Mouse (Mus musculus) megakaryocyte, embryonic 14.5 days (primary cell): ENCODE measurements around the gene Taf3. TPM values are rescaled to one million over a fixed set of nuclear protein-coding genes. Genes with fewer than 3 reads are reported as not detected.
A peak's percentile ranks its signal among the peaks of the same experiment; 100 is the strongest.

Experiments
- H3K27me3 ChIP-seq: replicated peaks from 2 replicates; pipeline ENCODE3; 2012; ENCODE audit warnings: inconsistent platforms
- H3K36me3 ChIP-seq: replicated peaks from 2 replicates; pipeline ENCODE3; 2012; ENCODE audit warnings: low read length, inconsistent platforms, mixed read lengths
- H3K4me1 ChIP-seq: 2 replicates; pipeline ENCODE4 v1.6.1; 2012; ENCODE audit warnings: inconsistent platforms
- H3K4me3 ChIP-seq: replicated peaks from 2 replicates; pipeline ENCODE3; 2012; ENCODE audit warnings: moderate library complexity, mild to moderate bottlenecking, inconsistent platforms
- H3K9me3 ChIP-seq: 2 replicates; pipeline ENCODE4 v1.6.1; 2012; ENCODE audit warnings: inconsistent platforms
- FLI1 ChIP-seq: IDR thresholded peaks from 2 replicates; pipeline ENCODE4 v1.6.1; 2012; ENCODE audit warnings: low read length, inconsistent platforms, mixed read lengths
- GATA1 ChIP-seq: IDR thresholded peaks from 3 replicates; pipeline ENCODE4 v1.6.1; 2012; ENCODE audit warnings: mixed read lengths, low read length, inconsistent platforms, borderline replicate concordance
- polyA plus RNA-seq: library from polyadenylated mRNA; stranded (reverse); fragments of >175 nt; gene quantifications from 2 replicates; pipeline ENCODE4 v1.2.3, GENCODE M21; 2012; ENCODE audit warnings: low replicate concordance; ENCODE audit not compliant: insufficient read depth

The Taf3 gene
- polyA plus RNA-seq, result 17.0 and 19.0 TPM in 2 replicates

- TF ChIP-seq GATA1 (no peak), FLI1 (no peak)
- H3K36me3 ChIP-seq, result peaks cover 3% of the 10 kb centered on the region
- H3K9me3 ChIP-seq, result no peaks in the 10 kb centered on the region
- H3K4me3 ChIP-seq, result peak within 1 kb of the TSS; percentile 99
- H3K4me1 ChIP-seq, result peaks cover 23% of the 10 kb centered on the region
- no peaks in the 10 kb centered on the region for H3K27me3 ChIP-seq
Measured at GRCm38 (mm10) chr2:10048461-10048860, at the start of gene Taf3. Taf3 (minus strand) TSS chr2:10048596.

- TF ChIP-seq FLI1 (no peak), GATA1 (no peak)
- Histone ChIP-seq H3K36me3 (peaks cover 51% of the 10 kb centered on the region), H3K9me3 (no peaks in the 10 kb centered on the region), H3K4me1 (peaks cover 10% of the 10 kb centered on the region), H3K4me3 (no peak overlapping the region), H3K27me3 (no peaks in the 10 kb centered on the region)
Measured at GRCm38 (mm10) chr2:10094327-10095100, 46.1 kb upstream of the Taf3 start.

DNA sequence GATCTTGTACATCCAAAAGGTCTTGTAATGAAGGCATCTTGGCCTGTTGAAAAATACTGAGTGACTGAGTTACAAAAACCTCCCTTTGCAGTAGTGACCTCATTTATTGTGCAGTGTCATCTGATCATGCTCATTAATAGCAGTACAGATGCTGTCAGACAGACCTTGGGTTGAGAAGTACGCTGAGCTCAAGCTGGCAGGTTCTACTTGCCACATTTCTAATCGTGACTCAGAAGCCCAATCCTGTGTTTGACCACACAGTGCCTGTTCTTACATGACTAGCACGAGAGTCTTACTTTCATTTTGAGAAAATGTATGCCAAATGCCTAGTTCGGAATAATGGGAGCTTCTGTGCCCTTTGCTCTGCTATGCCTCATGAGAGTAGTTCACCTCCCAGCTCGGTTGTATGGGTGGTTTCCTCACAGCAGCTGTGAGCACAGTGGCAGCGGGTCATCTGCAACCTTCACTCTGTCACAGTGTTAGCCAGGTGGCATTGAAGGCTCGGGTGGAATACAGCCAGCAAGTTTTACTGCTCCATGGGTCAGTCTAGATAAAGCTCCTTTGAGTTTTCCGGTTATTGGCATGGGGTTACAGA, 39.0 kb upstream of the Taf3 start:
- Histone ChIP-seq H3K27me3 (no peaks in the 10 kb centered on the region), H3K4me3 (peak overlapping the region; percentile 38), H3K9me3 (no peaks in the 10 kb centered on the region), H3K4me1 (peaks cover 54% of the 10 kb centered on the region), H3K36me3 (peaks cover 90% of the 10 kb centered on the region)
- TF ChIP-seq GATA1, result no peak
- no peak for TF ChIP-seq FLI1

DNA sequence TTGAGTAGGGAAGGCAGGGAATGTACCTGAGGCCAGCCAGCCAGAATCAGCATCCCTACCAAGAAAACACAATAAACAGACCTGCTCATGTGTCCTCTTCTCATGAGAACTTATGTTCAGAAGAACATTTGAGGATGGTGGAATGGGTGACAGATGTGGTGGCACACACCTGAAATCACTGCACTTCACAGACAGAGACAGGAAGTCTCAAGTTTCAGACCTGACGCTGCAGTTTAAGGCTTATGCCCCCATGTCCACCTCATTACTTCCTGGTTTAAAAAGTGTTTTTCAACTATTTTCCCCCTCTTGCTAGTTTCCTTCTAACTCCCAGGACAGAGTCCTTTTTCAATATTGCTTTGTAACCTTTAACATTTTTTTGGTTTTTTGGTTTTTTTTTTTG, 34.3 kb upstream of the Taf3 start:
- Histone ChIP-seq H3K36me3 (peaks cover 53% of the 10 kb centered on the region), H3K4me3 (no peak overlapping the region), H3K4me1 (peaks cover 69% of the 10 kb centered on the region), H3K9me3 (no peaks in the 10 kb centered on the region), H3K27me3 (no peaks in the 10 kb centered on the region)
- TF ChIP-seq FLI1 (no peak), GATA1 (no peak)

DNA sequence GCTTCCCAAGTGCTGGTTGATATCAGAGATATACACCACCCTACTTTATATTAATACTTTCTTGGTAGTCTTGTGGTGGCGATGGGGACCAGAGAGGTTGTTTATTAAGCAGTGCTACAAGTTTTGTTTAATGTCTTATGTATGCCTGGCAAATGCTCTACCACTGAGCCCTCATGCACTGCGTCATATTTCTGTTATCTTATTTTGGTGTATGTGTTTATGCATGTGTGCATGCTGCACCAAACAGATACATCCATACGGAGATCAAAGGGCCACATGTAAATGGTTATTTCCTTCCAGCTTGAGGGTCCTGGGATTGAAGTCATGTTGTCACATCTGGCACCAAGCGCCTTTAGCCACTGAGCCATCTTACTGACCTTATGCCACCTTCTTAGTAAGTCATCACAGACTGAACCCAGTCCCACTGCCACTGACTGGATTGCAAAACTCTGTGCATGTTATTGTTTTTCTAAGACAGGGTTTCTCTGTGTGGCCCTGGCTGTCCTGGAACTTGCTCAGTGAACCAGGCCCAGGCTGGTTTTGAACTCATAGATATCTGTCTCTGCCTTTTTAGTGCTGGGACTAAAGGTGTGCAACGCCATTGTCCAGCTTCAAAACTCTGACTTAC, 33.2 kb upstream of the Taf3 start:
- TF ChIP-seq GATA1, result no peak
- TF ChIP-seq FLI1, result no peak
- peaks cover 42% of the 10 kb centered on the region for H3K36me3 ChIP-seq
- no peaks in the 10 kb centered on the region for H3K9me3 ChIP-seq
- no peaks in the 10 kb centered on the region for H3K27me3 ChIP-seq
- H3K4me1 ChIP-seq, result peaks cover 67% of the 10 kb centered on the region
- peak overlapping the region; percentile 100 for H3K4me3 ChIP-seq

- Histone ChIP-seq H3K4me3 (peak within 1 kb of the TSS; percentile 100), H3K4me1 (peaks cover 69% of the 10 kb centered on the region), H3K36me3 (peaks cover 35% of the 10 kb centered on the region), H3K27me3 (no peaks in the 10 kb centered on the region), H3K9me3 (no peaks in the 10 kb centered on the region)
- TF ChIP-seq GATA1 (no peak), FLI1 (peak; percentile 78)
Measured at GRCm38 (mm10) chr2:10080310-10081010, 32.1 kb upstream of the Taf3 start, which contains the start of the genes Atp5c1 and Kin. Atp5c1 (minus strand) TSS chr2:10080510. Kin (plus strand) TSS chr2:10080593.

- H3K4me1 ChIP-seq, result peaks cover 69% of the 10 kb centered on the region
- TF ChIP-seq GATA1 (no peak), FLI1 (no peak)
- no peaks in the 10 kb centered on the region for H3K9me3 ChIP-seq
- H3K27me3 ChIP-seq, result no peaks in the 10 kb centered on the region
- H3K36me3 ChIP-seq, result peaks cover 35% of the 10 kb centered on the region
- peak overlapping the region; percentile 100 for H3K4me3 ChIP-seq
Measured at GRCm38 (mm10) chr2:10079745-10080309, 31.4 kb upstream of the Taf3 start.

DNA sequence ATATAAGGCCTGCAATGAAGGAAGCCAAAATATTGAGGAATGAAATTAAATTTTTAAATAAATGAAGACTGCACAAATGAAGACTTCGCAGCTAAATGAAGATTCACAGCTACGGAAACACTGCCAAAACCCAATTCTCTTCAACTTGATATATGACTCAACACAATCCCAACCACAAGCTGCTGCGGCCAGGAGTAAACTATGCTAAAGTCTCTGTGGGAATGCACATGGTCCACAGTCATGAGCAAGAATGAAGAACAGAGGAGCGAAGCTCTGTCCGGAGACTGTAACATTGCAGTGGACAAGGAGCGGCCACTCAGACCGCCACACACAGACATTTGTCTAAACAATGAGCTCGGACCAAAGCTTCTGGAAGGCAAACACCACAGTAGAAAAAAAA, 28.3 kb upstream of the Taf3 start:
- H3K4me1 ChIP-seq, result peaks cover 79% of the 10 kb centered on the region
- peaks cover 38% of the 10 kb centered on the region for H3K36me3 ChIP-seq
- peak overlapping the region; percentile 51 for H3K4me3 ChIP-seq
- no peaks in the 10 kb centered on the region for H3K9me3 ChIP-seq
- no peaks in the 10 kb centered on the region for H3K27me3 ChIP-seq
- TF ChIP-seq FLI1 (no peak), GATA1 (no peak)

DNA sequence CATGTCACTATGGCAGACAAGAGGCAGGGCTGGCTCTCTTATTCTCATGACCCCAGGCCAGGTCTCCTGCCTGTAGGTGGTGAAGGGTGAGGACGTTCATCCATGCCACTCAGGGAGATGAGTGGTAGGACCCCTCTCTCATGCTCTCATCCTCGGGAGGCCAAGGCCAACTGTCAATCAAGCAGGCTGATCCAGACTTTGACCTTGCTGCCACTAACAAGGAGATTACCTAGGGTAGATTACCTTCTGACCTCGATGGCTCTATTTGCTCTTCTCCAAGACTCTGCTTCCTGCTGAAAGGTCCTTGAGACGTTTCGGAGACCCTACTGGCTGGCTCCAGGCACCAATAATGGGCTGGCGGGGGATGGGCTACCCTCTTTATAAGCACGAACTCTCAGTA, 26.1 kb upstream of the Taf3 start:
- H3K4me3 ChIP-seq, result no peak overlapping the region
- TF ChIP-seq FLI1 (no peak), GATA1 (no peak)
- no peaks in the 10 kb centered on the region for H3K27me3 ChIP-seq
- H3K36me3 ChIP-seq, result peaks cover 50% of the 10 kb centered on the region
- H3K9me3 ChIP-seq, result no peaks in the 10 kb centered on the region
- H3K4me1 ChIP-seq, result peaks cover 85% of the 10 kb centered on the region
